Mouse (Mus musculus): Measurements from ENCODE around the gene Olfr556. TPM values are rescaled to one million over a fixed set of nuclear protein-coding genes. Genes with fewer than 3 reads are reported as not detected.

Olfr556 gene
- total and polyA plus RNA-seq, 3 experiments = not detected

DNA sequence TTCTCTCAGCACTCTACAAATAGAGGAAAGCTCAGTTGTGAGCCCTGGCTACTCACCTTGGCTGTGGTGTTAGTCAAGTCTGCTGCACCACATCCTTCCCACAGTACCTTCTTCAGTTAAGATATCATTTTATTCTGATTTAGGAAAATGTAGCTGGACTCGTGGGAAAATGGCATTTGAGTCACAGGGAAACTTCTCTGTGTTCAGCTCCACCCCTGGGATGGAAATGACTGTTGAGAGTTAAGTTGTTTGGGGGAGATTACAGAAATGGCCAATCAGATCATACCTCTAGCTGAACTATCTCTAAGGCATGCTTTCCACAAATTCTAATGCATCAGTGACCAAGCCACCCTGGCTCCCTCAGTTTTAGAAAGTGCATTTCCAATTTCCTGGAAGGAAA lies 54.3 kb downstream of the Olfr556 start, which contains the start of gene Olfr33:
TSS of gene Olfr33 (minus strand) at position 101 of the 400 bp plus-strand sequence.
- no peaks in the 10 kb centered on the region for H3K36me3 ChIP-seq (ENCODE audit: control insufficient read depth in 1 of 2, insufficient read depth in 2 of 2, low read length in 2 of 2)
- no peak for DNase-seq (ENCODE audit: low read depth, low spot score)
- H3K9ac ChIP-seq (ENCODE audit: control insufficient read depth, low read depth, low read length, poor library complexity, severe bottlenecking) = no peak within 1 kb of the TSS
- H3K4me1 ChIP-seq (ENCODE audit: control insufficient read depth in 1 of 2, insufficient read depth in 2 of 2, low read length in 2 of 2) = no peaks in the 10 kb centered on the region
- TF ChIP-seq ZC3H11A (IDR thresholded peaks at IDR 0.05; ENCODE audit: low read depth, low read length) (no peak), MXI1 (IDR thresholded peaks at IDR 0.05; ENCODE audit: low read depth, low read length) (no peak), POLR2AphosphoS2 (IDR thresholded peaks at IDR 0.05; ENCODE audit: low read length) (no peak), GATA1 (IDR thresholded peaks at IDR 0.05; ENCODE audit: low read depth, low read length) (no peak), ZNF384 (IDR thresholded peaks at IDR 0.05; ENCODE audit: low read depth, low read length) (no peak), CTCF (IDR thresholded peaks at IDR 0.05 in 2 of 3, conservative IDR thresholded peaks at IDR 0.05 in 1 of 3; ENCODE audit: control insufficient read depth in 1 of 3, insufficient read depth in 1 of 3, low read depth in 2 of 3, low read length in 3 of 3, poor library complexity in 1 of 3, severe bottlenecking in 1 of 3) (no peak), ETS1 (IDR thresholded peaks at IDR 0.05; ENCODE audit: low read depth, low read length) (no peak), ELF1 (IDR thresholded peaks at IDR 0.05; ENCODE audit: low read depth, low read length) (no peak), NELFE (IDR thresholded peaks at IDR 0.05; ENCODE audit: low read depth, low read length) (no peak), MYB (IDR thresholded peaks at IDR 0.05; ENCODE audit: low read depth, low read length) (no peak), RCOR1 (IDR thresholded peaks at IDR 0.05; ENCODE audit: low read depth, low read length) (no peak), CHD2 (IDR thresholded peaks at IDR 0.05; ENCODE audit: low read length) (no peak), POLR2A (IDR thresholded peaks at IDR 0.05; ENCODE audit: control insufficient read depth in 1 of 2, insufficient read depth in 1 of 2, low read depth in 1 of 2, low read length in 2 of 2, poor library complexity in 1 of 2) (no peak), TCF12 (IDR thresholded peaks at IDR 0.05; ENCODE audit: low read depth, low read length) (no peak), POLR2AphosphoS5 (IDR thresholded peaks at IDR 0.05; ENCODE audit: borderline replicate concordance, low read depth, low read length) (no peak), USF1 (IDR thresholded peaks at IDR 0.05; ENCODE audit: low read depth, low read length) (no peak), E2F4 (IDR thresholded peaks at IDR 0.05; ENCODE audit: borderline replicate concordance, low read depth, low read length) (no peak), MYC (IDR thresholded peaks at IDR 0.05; ENCODE audit: low read depth, low read length) (no peak)
- H3K9me3 ChIP-seq (replicated peaks; ENCODE audit: insufficient read depth, low read length) = no peaks in the 10 kb centered on the region
- H3K27ac ChIP-seq (ENCODE audit: control insufficient read depth, low read depth, low read length) = no peak within 1 kb of the TSS
- no peaks in the 10 kb centered on the region for H3K79me2 ChIP-seq (ENCODE audit: control insufficient read depth, insufficient read depth, low read length, poor library complexity)
- H3K4me3 ChIP-seq (ENCODE audit: control insufficient read depth in 1 of 2, insufficient read depth in 1 of 2, low read depth in 2 of 2, low read length in 2 of 2) = no peak within 1 kb of the TSS
- no peaks in the 10 kb centered on the region for H3K27me3 ChIP-seq (ENCODE audit: control insufficient read depth in 1 of 2, insufficient read depth in 2 of 2, low read length in 2 of 2)

Other genes with a start within 250 kb of the Olfr556 start
- gene Rrm1, start 223.2 kb upstream of the Olfr556 start, total RNA-seq (2012; rRNA removed) = 147 and 154 TPM in 2 replicates
- 100 to 1,000 TPM in 1 of 2 experiments, not detected in 1; 228 TPM for gene Rrm1, start 223.2 kb upstream of the Olfr556 start, polyA plus RNA-seq (2012; ENCODE audit: insufficient read depth in 1 of 2, insufficient read length in 2 of 2, low read depth in 1 of 2, low replicate concordance in 2 of 2, missing spikeins in 1 of 2)
- 0.12 TPM in 1 of 2 replicates, not detected in the other for gene Olfr543, start 183.2 kb upstream of the Olfr556 start, total RNA-seq (2012; rRNA removed)
- under 1 TPM in 1 of 2 experiments, not detected in 1; 0.61 TPM for gene Olfr543, start 183.2 kb upstream of the Olfr556 start, polyA plus RNA-seq (2012; ENCODE audit: insufficient read depth in 1 of 2, insufficient read length in 2 of 2, low read depth in 1 of 2, low replicate concordance in 2 of 2, missing spikeins in 1 of 2)
- 0.04 and 0.07 TPM in 2 replicates for gene Olfr544, start 176.6 kb upstream of the Olfr556 start, total RNA-seq (2012; rRNA removed)
- gene Olfr544, start 176.6 kb upstream of the Olfr556 start, polyA plus RNA-seq (2012; ENCODE audit: insufficient read depth in 1 of 2, insufficient read length in 2 of 2, low read depth in 1 of 2, low replicate concordance in 2 of 2, missing spikeins in 1 of 2) = under 1 TPM in 1 of 2 experiments, not detected in 1; 0.07 TPM
- 0.12 TPM in 1 of 2 replicates, not detected in the other for gene Olfr545, start 165.3 kb upstream of the Olfr556 start, total RNA-seq (2012; rRNA removed)
- gene Olfr545, start 165.3 kb upstream of the Olfr556 start, polyA plus RNA-seq (2012; ENCODE audit: insufficient read depth in 1 of 2, insufficient read length in 2 of 2, low read depth in 1 of 2, low replicate concordance in 2 of 2, missing spikeins in 1 of 2) = under 1 TPM in 1 of 2 experiments, not detected in 1; 0.25 TPM
- gene Olfr547, start 130.2 kb upstream of the Olfr556 start, total RNA-seq (2012; rRNA removed) = not detected in 2 replicates
- gene Olfr547, start 130.2 kb upstream of the Olfr556 start, polyA plus RNA-seq (2012; ENCODE audit: insufficient read depth in 1 of 2, insufficient read length in 2 of 2, low read depth in 1 of 2, low replicate concordance in 2 of 2, missing spikeins in 1 of 2) = not detected
- gene Olfr548-ps1, start 124.0 kb upstream of the Olfr556 start, total RNA-seq (2012; rRNA removed) = not detected in 2 replicates
- gene Olfr548-ps1, start 124.0 kb upstream of the Olfr556 start, polyA plus RNA-seq (2012; ENCODE audit: insufficient read depth in 1 of 2, insufficient read length in 2 of 2, low read depth in 1 of 2, low replicate concordance in 2 of 2, missing spikeins in 1 of 2) = not detected
- not detected in 2 replicates for gene Olfr549, start 115.0 kb upstream of the Olfr556 start, total RNA-seq (2012; rRNA removed)
- not detected for gene Olfr549, start 115.0 kb upstream of the Olfr556 start, polyA plus RNA-seq (2012; ENCODE audit: insufficient read depth in 1 of 2, insufficient read length in 2 of 2, low read depth in 1 of 2, low replicate concordance in 2 of 2, missing spikeins in 1 of 2)
- gene Trim21, start 99.4 kb upstream of the Olfr556 start, total RNA-seq (2012; rRNA removed) = 1.3 and 3.3 TPM in 2 replicates
- 1 to 10 TPM in 1 of 2 experiments, not detected in 1; 2.8 TPM for gene Trim21, start 99.4 kb upstream of the Olfr556 start, polyA plus RNA-seq (2012; ENCODE audit: insufficient read depth in 1 of 2, insufficient read length in 2 of 2, low read depth in 1 of 2, low replicate concordance in 2 of 2, missing spikeins in 1 of 2)
- not detected in 2 replicates for gene Olfr550, start 93.5 kb upstream of the Olfr556 start, total RNA-seq (2012; rRNA removed)
- not detected for gene Olfr550, start 93.5 kb upstream of the Olfr556 start, polyA plus RNA-seq (2012; ENCODE audit: insufficient read depth in 1 of 2, insufficient read length in 2 of 2, low read depth in 1 of 2, low replicate concordance in 2 of 2, missing spikeins in 1 of 2)
- gene Olfr551, start 73.0 kb upstream of the Olfr556 start, total RNA-seq (2012; rRNA removed) = not detected in 2 replicates
- not detected for gene Olfr551, start 73.0 kb upstream of the Olfr556 start, polyA plus RNA-seq (2012; ENCODE audit: insufficient read depth in 1 of 2, insufficient read length in 2 of 2, low read depth in 1 of 2, low replicate concordance in 2 of 2, missing spikeins in 1 of 2)
- gene Olfr552, start 67.1 kb upstream of the Olfr556 start, total RNA-seq (2012; rRNA removed) = not detected in 2 replicates
- not detected for gene Olfr552, start 67.1 kb upstream of the Olfr556 start, polyA plus RNA-seq (2012; ENCODE audit: insufficient read depth in 1 of 2, insufficient read length in 2 of 2, low read depth in 1 of 2, low replicate concordance in 2 of 2, missing spikeins in 1 of 2)
- gene Olfr553, start 46.7 kb upstream of the Olfr556 start, total RNA-seq (2012; rRNA removed) = not detected in 2 replicates
- gene Olfr553, start 46.7 kb upstream of the Olfr556 start, polyA plus RNA-seq (2012; ENCODE audit: insufficient read depth in 1 of 2, insufficient read length in 2 of 2, low read depth in 1 of 2, low replicate concordance in 2 of 2, missing spikeins in 1 of 2) = not detected
- gene Olfr554, start 26.5 kb upstream of the Olfr556 start, total RNA-seq (2012; rRNA removed) = not detected in 2 replicates
- not detected for gene Olfr554, start 26.5 kb upstream of the Olfr556 start, polyA plus RNA-seq (2012; ENCODE audit: insufficient read depth in 1 of 2, insufficient read length in 2 of 2, low read depth in 1 of 2, low replicate concordance in 2 of 2, missing spikeins in 1 of 2)
- gene Olfr555, start 6.1 kb upstream of the Olfr556 start, total RNA-seq (2012; rRNA removed) = not detected in 2 replicates
- gene Olfr555, start 6.1 kb upstream of the Olfr556 start, polyA plus RNA-seq (2012; ENCODE audit: insufficient read depth in 1 of 2, insufficient read length in 2 of 2, low read depth in 1 of 2, low replicate concordance in 2 of 2, missing spikeins in 1 of 2) = not detected
- gene Trim68, start 22.4 kb downstream of the Olfr556 start, total RNA-seq (2012; rRNA removed) = not detected in 2 replicates
- not detected for gene Trim68, start 22.4 kb downstream of the Olfr556 start, polyA plus RNA-seq (2012; ENCODE audit: insufficient read depth in 1 of 2, insufficient read length in 2 of 2, low read depth in 1 of 2, low replicate concordance in 2 of 2, missing spikeins in 1 of 2)
- not detected in 2 replicates for gene Olfr557, start 31.0 kb downstream of the Olfr556 start, total RNA-seq (2012; rRNA removed)
- not detected for gene Olfr557, start 31.0 kb downstream of the Olfr556 start, polyA plus RNA-seq (2012; ENCODE audit: insufficient read depth in 1 of 2, insufficient read length in 2 of 2, low read depth in 1 of 2, low replicate concordance in 2 of 2, missing spikeins in 1 of 2)
- gene Olfr558, start 37.3 kb downstream of the Olfr556 start, total RNA-seq (2012; rRNA removed) = not detected in 2 replicates
- gene Olfr558, start 37.3 kb downstream of the Olfr556 start, polyA plus RNA-seq (2012; ENCODE audit: insufficient read depth in 1 of 2, insufficient read length in 2 of 2, low read depth in 1 of 2, low replicate concordance in 2 of 2, missing spikeins in 1 of 2) = not detected
- gene Olfr33, start 54.2 kb downstream of the Olfr556 start, total RNA-seq (2012; rRNA removed) = not detected in 2 replicates
- not detected for gene Olfr33, start 54.2 kb downstream of the Olfr556 start, polyA plus RNA-seq (2012; ENCODE audit: insufficient read depth in 1 of 2, insufficient read length in 2 of 2, low read depth in 1 of 2, low replicate concordance in 2 of 2, missing spikeins in 1 of 2)
- gene Olfr559, start 62.6 kb downstream of the Olfr556 start, total RNA-seq (2012; rRNA removed) = not detected in 2 replicates
- gene Olfr559, start 62.6 kb downstream of the Olfr556 start, polyA plus RNA-seq (2012; ENCODE audit: insufficient read depth in 1 of 2, insufficient read length in 2 of 2, low read depth in 1 of 2, low replicate concordance in 2 of 2, missing spikeins in 1 of 2) = not detected
- gene Olfr560, start 94.5 kb downstream of the Olfr556 start, total RNA-seq (2012; rRNA removed) = not detected in 2 replicates
- gene Olfr560, start 94.5 kb downstream of the Olfr556 start, polyA plus RNA-seq (2012; ENCODE audit: insufficient read depth in 1 of 2, insufficient read length in 2 of 2, low read depth in 1 of 2, low replicate concordance in 2 of 2, missing spikeins in 1 of 2) = not detected
- gene Olfr78, start 94.6 kb downstream of the Olfr556 start, total RNA-seq (2012; rRNA removed) = not detected in 2 replicates
- not detected for gene Olfr78, start 94.6 kb downstream of the Olfr556 start, polyA plus RNA-seq (2012; ENCODE audit: insufficient read depth in 1 of 2, insufficient read length in 2 of 2, low read depth in 1 of 2, low replicate concordance in 2 of 2, missing spikeins in 1 of 2)
- not detected in 2 replicates for gene Olfr561, start 106.3 kb downstream of the Olfr556 start, total RNA-seq (2012; rRNA removed)
- not detected for gene Olfr561, start 106.3 kb downstream of the Olfr556 start, polyA plus RNA-seq (2012; ENCODE audit: insufficient read depth in 1 of 2, insufficient read length in 2 of 2, low read depth in 1 of 2, low replicate concordance in 2 of 2, missing spikeins in 1 of 2)
- gene Olfr564, start 138.6 kb downstream of the Olfr556 start, total RNA-seq (2012; rRNA removed) = not detected in 2 replicates
- not detected for gene Olfr564, start 138.6 kb downstream of the Olfr556 start, polyA plus RNA-seq (2012; ENCODE audit: insufficient read depth in 1 of 2, insufficient read length in 2 of 2, low read depth in 1 of 2, low replicate concordance in 2 of 2, missing spikeins in 1 of 2)
- gene Olfr566, start 193.9 kb downstream of the Olfr556 start, total RNA-seq (2012; rRNA removed) = not detected in 2 replicates
- not detected for gene Olfr566, start 193.9 kb downstream of the Olfr556 start, polyA plus RNA-seq (2012; ENCODE audit: insufficient read depth in 1 of 2, insufficient read length in 2 of 2, low read depth in 1 of 2, low replicate concordance in 2 of 2, missing spikeins in 1 of 2)
- gene Olfr568, start 212.2 kb downstream of the Olfr556 start, total RNA-seq (2012; rRNA removed) = not detected in 2 replicates
- gene Olfr568, start 212.2 kb downstream of the Olfr556 start, polyA plus RNA-seq (2012; ENCODE audit: insufficient read depth in 1 of 2, insufficient read length in 2 of 2, low read depth in 1 of 2, low replicate concordance in 2 of 2, missing spikeins in 1 of 2) = not detected
- gene Olfr569, start 226.0 kb downstream of the Olfr556 start, total RNA-seq (2012; rRNA removed) = not detected in 2 replicates
- not detected for gene Olfr569, start 226.0 kb downstream of the Olfr556 start, polyA plus RNA-seq (2012; ENCODE audit: insufficient read depth in 1 of 2, insufficient read length in 2 of 2, low read depth in 1 of 2, low replicate concordance in 2 of 2, missing spikeins in 1 of 2)
- not detected in 2 replicates for gene Olfr570, start 229.7 kb downstream of the Olfr556 start, total RNA-seq (2012; rRNA removed)
- not detected for gene Olfr570, start 229.7 kb downstream of the Olfr556 start, polyA plus RNA-seq (2012; ENCODE audit: insufficient read depth in 1 of 2, insufficient read length in 2 of 2, low read depth in 1 of 2, low replicate concordance in 2 of 2, missing spikeins in 1 of 2)

Measured in MEL (cell line).